Mouse (Mus musculus) heart, adult 18-20 months (tissue): Measurements from ENCODE around the gene Emc7. TPM values are rescaled to one million over a fixed set of nuclear protein-coding genes. Genes with fewer than 3 reads are reported as not detected.

ENCODE experiments used
- DNase-seq, 2 experiments: peaks; one replicate each; pipeline ENCODE4 v3.0.0; 2021 to 2022; ENCODE audit warnings: mixed read lengths in 1 of 2
- total RNA-seq, 2 experiments: library from RNA; stranded (reverse); gene quantifications; 2 replicates each; pipeline ENCODE4 v1.2.3; 2021

The Emc7 gene
- total RNA-seq, 2 experiments from 2014 or later: 17.3 TPM

DNA sequence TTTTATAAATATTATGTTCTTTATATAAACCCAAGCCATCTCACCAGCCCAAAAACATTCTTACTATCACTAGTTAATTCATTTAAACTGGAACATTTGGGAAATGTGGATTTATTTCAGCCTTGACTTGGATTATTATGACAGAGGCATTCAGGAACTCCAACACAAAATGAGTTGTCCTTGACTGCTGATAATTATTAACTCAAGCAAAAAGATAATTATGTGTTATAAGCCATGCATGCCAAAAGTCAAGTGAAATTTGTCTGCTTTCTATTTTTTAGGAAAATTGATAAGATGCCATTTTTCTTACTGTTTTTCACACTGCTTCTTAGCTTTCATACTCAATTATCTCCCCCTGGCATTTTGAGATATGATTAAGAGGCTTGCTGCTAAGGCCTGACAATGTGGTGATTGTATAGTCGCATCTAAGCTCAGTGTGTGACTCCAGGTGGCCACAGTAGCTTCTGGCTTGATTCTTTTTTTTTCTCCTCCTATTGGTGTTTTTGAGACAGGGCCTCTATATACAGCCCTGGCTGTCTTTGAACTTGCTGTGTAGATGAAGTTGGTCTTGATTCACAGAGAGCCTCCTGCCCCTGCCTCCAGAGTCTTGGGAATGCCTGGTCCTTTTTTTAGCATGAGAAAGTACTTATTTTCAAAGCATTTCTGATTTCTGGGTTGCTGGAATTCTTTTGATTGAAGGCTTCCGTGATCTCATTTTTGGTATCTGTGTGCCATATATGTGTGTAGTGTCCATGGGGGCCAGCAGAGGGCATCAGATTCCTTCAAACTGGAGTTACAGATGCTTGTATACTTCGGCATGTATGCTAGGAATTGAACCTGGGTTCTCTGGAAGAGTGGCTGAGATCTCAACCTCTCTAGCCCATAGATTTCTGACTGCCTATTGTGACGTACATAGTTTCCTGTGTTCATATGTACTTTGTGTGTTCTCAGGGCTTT lies 66.0 kb downstream of the Emc7 start:
- DNase-seq: no peak

Other genes starting within 250 kb of the Emc7 start
- gene Lpcat4, start 215.5 kb upstream of the Emc7 start, total RNA-seq: 1 to 10 TPM; 2.0 to 3.0 TPM
- gene Nutm1, start 195.7 kb upstream of the Emc7 start, total RNA-seq: not detected
- 10 to 100 TPM; 50.8 to 66.0 TPM for gene Nop10, start 193.1 kb upstream of the Emc7 start, total RNA-seq
- gene Slc12a6, start 189.2 kb upstream of the Emc7 start, total RNA-seq: 10 to 100 TPM; 26.5 to 31.5 TPM
- gene Gm21985, start 188.7 kb upstream of the Emc7 start, total RNA-seq: 1 to 10 TPM; 1.1 to 1.4 TPM
- 10 to 100 TPM; 70.8 to 70.9 TPM for gene Emc4, start 87.0 kb upstream of the Emc7 start, total RNA-seq
- 1 to 10 TPM; 4.2 to 4.4 TPM for gene Katnbl1, start 75.8 kb upstream of the Emc7 start, total RNA-seq
- gene Chrm5, start 25.8 kb downstream of the Emc7 start, total RNA-seq: not detected
- gene Aven, start 38.0 kb downstream of the Emc7 start, total RNA-seq: 10 to 100 TPM; 15.3 to 22.5 TPM